Mouse (Mus musculus): ENCODE data around the gene Txndc8. TPM values are rescaled to one million over a fixed set of nuclear protein-coding genes. Genes with fewer than 3 reads are reported as not detected.

Gene Txndc8
- polyA plus RNA-seq, 1 experiment: not detected

- WGBS: 89% methylated on average over 8 of the region's 8 CpGs
- H3K27ac ChIP-seq (ENCODE audit: control insufficient read depth, insufficient read depth, low read length): no peak overlapping the region
- no peak for TF ChIP-seq CTCF (IDR thresholded peaks at IDR 0.05; ENCODE audit: borderline replicate concordance, control insufficient read depth, extremely low read depth, insufficient read depth, low read length, poor library complexity)
- TF ChIP-seq POLR2A (IDR thresholded peaks at IDR 0.05; ENCODE audit: control insufficient read depth, extremely low read depth, insufficient read depth, low read length, poor library complexity): no peak
These were observed 49.9 kb downstream of the Txndc8 start for GRCm38 (mm10) chr4:57959056-57959455.

GRCm38 (mm10) chr4:57958098-57958497, 50.8 kb downstream of the Txndc8 start:
- Histone ChIP-seq H3K4me3 (ENCODE audit: control insufficient read depth, insufficient read depth, low read length) (no peak overlapping the region), H3K27ac (ENCODE audit: control insufficient read depth, insufficient read depth, low read length) (peak overlapping the region; percentile 81), H3K27me3 (ENCODE audit: control insufficient read depth, insufficient read depth, low read length) (no peaks in the 10 kb centered on the region), H3K4me1 (replicated peaks; ENCODE audit: control insufficient read depth, insufficient read depth, low read length) (peaks cover 28% of the 10 kb centered on the region), H3K36me3 (ENCODE audit: control insufficient read depth, insufficient read depth, low read length) (no peaks in the 10 kb centered on the region)
- peak; percentile 57 for DNase-seq
- 15% methylated on average over 9 of the region's 9 CpGs for WGBS
- TF ChIP-seq POLR2A (IDR thresholded peaks at IDR 0.05; ENCODE audit: control insufficient read depth, extremely low read depth, insufficient read depth, low read length, poor library complexity) (0 out of 2 replicates have a peak, but pooled peaks have one; percentile 32), CTCF (IDR thresholded peaks at IDR 0.05; ENCODE audit: borderline replicate concordance, control insufficient read depth, extremely low read depth, insufficient read depth, low read length, poor library complexity) (no peak)

More at GRCm38 (mm10) chr4:57959056-57959455, 49.9 kb downstream of the Txndc8 start:
- DNase-seq: no peak
- no peaks in the 10 kb centered on the region for H3K36me3 ChIP-seq (ENCODE audit: control insufficient read depth, insufficient read depth, low read length)
- no peak overlapping the region for H3K4me3 ChIP-seq (ENCODE audit: control insufficient read depth, insufficient read depth, low read length)
- peaks cover 28% of the 10 kb centered on the region for H3K4me1 ChIP-seq (replicated peaks; ENCODE audit: control insufficient read depth, insufficient read depth, low read length)
- no peaks in the 10 kb centered on the region for H3K27me3 ChIP-seq (ENCODE audit: control insufficient read depth, insufficient read depth, low read length)

- DNase-seq: peak; percentile 15
- no peaks in the 10 kb centered on the region for H3K36me3 ChIP-seq (ENCODE audit: control insufficient read depth, insufficient read depth, low read length)
- no peak for TF ChIP-seq POLR2A (IDR thresholded peaks at IDR 0.05; ENCODE audit: control insufficient read depth, extremely low read depth, insufficient read depth, low read length, poor library complexity)
- no peak for TF ChIP-seq CTCF (IDR thresholded peaks at IDR 0.05; ENCODE audit: borderline replicate concordance, control insufficient read depth, extremely low read depth, insufficient read depth, low read length, poor library complexity)
- no peak overlapping the region for H3K4me3 ChIP-seq (ENCODE audit: control insufficient read depth, insufficient read depth, low read length)
- WGBS: 56% methylated on average over 11 of the region's 11 CpGs
- H3K27ac ChIP-seq (ENCODE audit: control insufficient read depth, insufficient read depth, low read length): peak overlapping the region; percentile 81
- peaks cover 28% of the 10 kb centered on the region for H3K4me1 ChIP-seq (replicated peaks; ENCODE audit: control insufficient read depth, insufficient read depth, low read length)
- no peaks in the 10 kb centered on the region for H3K27me3 ChIP-seq (ENCODE audit: control insufficient read depth, insufficient read depth, low read length)
These were observed 51.5 kb downstream of the Txndc8 start for GRCm38 (mm10) chr4:57957200-57958085.

GRCm38 (mm10) chr4:57956029-57956960, 52.6 kb downstream of the Txndc8 start, which contains the start of gene Txn1:
Gene Txn1, minus strand, starts transcription at chr4:57956411.
- peak within 1 kb of the TSS; percentile 81 for H3K27ac ChIP-seq (ENCODE audit: control insufficient read depth, insufficient read depth, low read length)
- H3K4me3 ChIP-seq (ENCODE audit: control insufficient read depth, insufficient read depth, low read length): peak within 1 kb of the TSS; percentile 74
- TF ChIP-seq POLR2A (IDR thresholded peaks at IDR 0.05; ENCODE audit: control insufficient read depth, extremely low read depth, insufficient read depth, low read length, poor library complexity) (peak; percentile 90), CTCF (IDR thresholded peaks at IDR 0.05; ENCODE audit: borderline replicate concordance, control insufficient read depth, extremely low read depth, insufficient read depth, low read length, poor library complexity) (peak; percentile 53)
- peaks cover 5% of the 10 kb centered on the region for H3K36me3 ChIP-seq (ENCODE audit: control insufficient read depth, insufficient read depth, low read length)
- DNase-seq: peak; percentile 96
- under 1% methylated on average over 71 of the region's 71 CpGs for WGBS
- H3K27me3 ChIP-seq (ENCODE audit: control insufficient read depth, insufficient read depth, low read length): no peaks in the 10 kb centered on the region
- peaks cover 24% of the 10 kb centered on the region for H3K4me1 ChIP-seq (replicated peaks; ENCODE audit: control insufficient read depth, insufficient read depth, low read length)

GRCm38 (mm10) chr4:57955544-57955958, 53.4 kb downstream of the Txndc8 start:
- no peak for TF ChIP-seq CTCF (IDR thresholded peaks at IDR 0.05; ENCODE audit: borderline replicate concordance, control insufficient read depth, extremely low read depth, insufficient read depth, low read length, poor library complexity)
- TF ChIP-seq POLR2A (IDR thresholded peaks at IDR 0.05; ENCODE audit: control insufficient read depth, extremely low read depth, insufficient read depth, low read length, poor library complexity): no peak
- WGBS: under 1% methylated on average over 25 of the region's 25 CpGs
- DNase-seq: peak; percentile 63

GRCm38 (mm10) chr4:57954991-57955390, 53.9 kb downstream of the Txndc8 start:
- peaks cover 18% of the 10 kb centered on the region for H3K36me3 ChIP-seq (ENCODE audit: control insufficient read depth, insufficient read depth, low read length)
- H3K4me3 ChIP-seq (ENCODE audit: control insufficient read depth, insufficient read depth, low read length): no peak overlapping the region
- DNase-seq: no peak
- no peak for TF ChIP-seq CTCF (IDR thresholded peaks at IDR 0.05; ENCODE audit: borderline replicate concordance, control insufficient read depth, extremely low read depth, insufficient read depth, low read length, poor library complexity)
- TF ChIP-seq POLR2A (IDR thresholded peaks at IDR 0.05; ENCODE audit: control insufficient read depth, extremely low read depth, insufficient read depth, low read length, poor library complexity): no peak
- peaks cover 24% of the 10 kb centered on the region for H3K4me1 ChIP-seq (replicated peaks; ENCODE audit: control insufficient read depth, insufficient read depth, low read length)
- WGBS: 78% methylated on average over 8 of the region's 8 CpGs
- no peaks in the 10 kb centered on the region for H3K27me3 ChIP-seq (ENCODE audit: control insufficient read depth, insufficient read depth, low read length)
- H3K27ac ChIP-seq (ENCODE audit: control insufficient read depth, insufficient read depth, low read length): no peak overlapping the region

More at GRCm38 (mm10) chr4:57955544-57955958, 53.4 kb downstream of the Txndc8 start:
- peaks cover 24% of the 10 kb centered on the region for H3K4me1 ChIP-seq (replicated peaks; ENCODE audit: control insufficient read depth, insufficient read depth, low read length)
- H3K36me3 ChIP-seq (ENCODE audit: control insufficient read depth, insufficient read depth, low read length): peaks cover 13% of the 10 kb centered on the region
- peak overlapping the region; percentile 13; the same call in 1 of the 2 replicates for H3K27ac ChIP-seq (ENCODE audit: control insufficient read depth, insufficient read depth, low read length)
- no peaks in the 10 kb centered on the region for H3K27me3 ChIP-seq (ENCODE audit: control insufficient read depth, insufficient read depth, low read length)
- peak overlapping the region; percentile 74 for H3K4me3 ChIP-seq (ENCODE audit: control insufficient read depth, insufficient read depth, low read length)
